Mouse (Mus musculus) activated CD4-positive, CD25-positive, alpha-beta regulatory T cell, adult 4 months (primary cell): Measurements from ENCODE around the gene Naaa. TPM values are rescaled to one million over a fixed set of nuclear protein-coding genes. Genes with fewer than 3 reads are reported as not detected.

Experiments used
- ATAC-seq: one replicate; pipeline ENCODE4 v1.8.0; 2017
- polyA plus RNA-seq, 2 experiments: library from polyadenylated mRNA; unstranded; fragments of 100-300 nt; shearing (Covaris generic); gene quantifications; one replicate each; pipeline ENCODE4 v1.2.1; 2017

Gene Naaa
- polyA plus RNA-seq, 2 experiments from 2014 or later = 9.2 to 11.5 TPM

DNA sequence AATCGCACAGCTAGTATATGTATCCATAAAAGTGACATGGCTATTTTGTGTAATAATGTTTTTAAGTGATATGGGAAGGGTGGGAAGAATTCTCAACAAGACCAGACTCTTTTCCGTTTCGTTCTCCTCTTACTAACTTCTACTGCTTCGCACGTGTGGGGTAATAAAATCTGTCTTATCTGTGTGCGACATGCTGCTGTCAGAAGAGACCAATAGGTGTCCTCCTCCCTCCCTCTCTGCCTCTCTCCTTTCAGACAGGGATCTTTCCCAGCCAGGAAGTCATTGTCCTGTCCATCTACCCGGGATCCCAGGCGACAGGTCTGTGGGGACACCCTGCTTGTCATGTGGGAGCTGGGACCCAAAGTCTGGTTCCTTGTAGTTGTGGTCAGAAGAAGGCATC, 67.8 kb downstream of the Naaa start:
- ATAC-seq = no peak

Other genes with a start within 250 kb of the Naaa start
- gene Cdkl2, start 234.3 kb downstream of the Naaa start, polyA plus RNA-seq = 1 to 10 TPM; 2.6 to 3.4 TPM
- 100 to 1,000 TPM; 204 to 221 TPM for gene G3bp2, start 194.5 kb downstream of the Naaa start, polyA plus RNA-seq
- gene Uso1, start 140.2 kb downstream of the Naaa start, polyA plus RNA-seq = 10 to 100 TPM; 31.3 to 33.8 TPM
- gene U90926, start 62.8 kb downstream of the Naaa start, polyA plus RNA-seq = not detected
- gene Ppef2, start 21.9 kb downstream of the Naaa start, polyA plus RNA-seq = under 1 TPM; 0.15 to 0.34 TPM
- 10 to 100 TPM; 37.7 to 41.4 TPM for gene Sdad1, start 32.3 kb upstream of the Naaa start, polyA plus RNA-seq
- under 1 TPM in 1 of 2 experiments, not detected in 1; 0.20 TPM for gene Cxcl9, start 49.9 kb upstream of the Naaa start, polyA plus RNA-seq
- 1 to 10 TPM; 7.7 to 9.8 TPM for gene Art3, start 53.7 kb upstream of the Naaa start, polyA plus RNA-seq
- 10 to 100 TPM; 10.2 to 27.1 TPM for gene Cxcl10, start 70.7 kb upstream of the Naaa start, polyA plus RNA-seq
- gene Nup54, start 157.0 kb upstream of the Naaa start, polyA plus RNA-seq = 10 to 100 TPM; 34.5 to 40.6 TPM
- 10 to 100 TPM; 10.6 to 11.8 TPM for gene Scarb2, start 228.7 kb upstream of the Naaa start, polyA plus RNA-seq